Mouse (Mus musculus) urinary bladder, postnatal 25 days (tissue): Measurements from ENCODE around the gene Trappc10.

Source experiments
- DNase-seq: peaks from one replicate; pipeline ENCODE4 v3.0.0; 2022; ENCODE audit warnings: low spot score

Trappc10 gene

GRCm38 (mm10) chr10:78159906-78160305 lies 84.5 kb downstream of the Trappc10 start:
- peak; percentile 83 for DNase-seq

- peak; percentile 72 for DNase-seq
Observed at GRCm38 (mm10) chr10:78159252-78159878, 85.1 kb downstream of the Trappc10 start.

GRCm38 (mm10) chr10:78158041-78158440 lies 86.4 kb downstream of the Trappc10 start:
- DNase-seq = no peak

- DNase-seq = no peak
Observed at GRCm38 (mm10) chr10:78156926-78157325, 87.5 kb downstream of the Trappc10 start.

GRCm38 (mm10) chr10:78148834-78149766 lies 95.3 kb downstream of the Trappc10 start:
- DNase-seq = no peak

GRCm38 (mm10) chr10:78147908-78148441 lies 96.5 kb downstream of the Trappc10 start:
- no peak for DNase-seq

GRCm38 (mm10) chr10:78143727-78144505 lies 100.5 kb downstream of the Trappc10 start:
- no peak for DNase-seq

- no peak for DNase-seq
Observed at GRCm38 (mm10) chr10:78140843-78141242, 103.6 kb downstream of the Trappc10 start.

- no peak for DNase-seq
Observed at GRCm38 (mm10) chr10:78140251-78140600, 104.2 kb downstream of the Trappc10 start.

- DNase-seq = no peak
Observed at GRCm38 (mm10) chr10:78139572-78140250, 104.7 kb downstream of the Trappc10 start.

GRCm38 (mm10) chr10:78138812-78139523 lies 105.5 kb downstream of the Trappc10 start:
- peak; percentile 32 for DNase-seq

- DNase-seq = no peak
Observed at GRCm38 (mm10) chr10:78137191-78137590, 107.2 kb downstream of the Trappc10 start.
